Mouse (Mus musculus) thymus, adult 2 months (tissue): ENCODE results near the gene Tma7. TPM values are rescaled to one million over a fixed set of nuclear protein-coding genes. Genes with fewer than 3 reads are reported as not detected.

Experiments used
- DNase-seq: peaks from one replicate; pipeline ENCODE4 v3.0.0; 2021
- H3K27ac ChIP-seq: fragments of 200-500 bp; 2 replicates; pipeline ENCODE4 v1.5.1; 2012; ENCODE audit warnings: low read length, control low read depth; ENCODE audit not compliant: control insufficient read depth, insufficient read depth
- H3K27me3 ChIP-seq: fragments of 200-500 bp; 2 replicates; pipeline ENCODE4 v1.6.1; 2012; ENCODE audit warnings: mild to moderate bottlenecking, low read length, moderate library complexity, mixed read lengths; ENCODE audit not compliant: control insufficient read depth, insufficient read depth
- H3K36me3 ChIP-seq: fragments of 200-500 bp; 2 replicates; pipeline ENCODE4 v1.6.1; 2012; ENCODE audit warnings: mild to moderate bottlenecking, low read length, moderate library complexity; ENCODE audit not compliant: control insufficient read depth, insufficient read depth
- H3K4me1 ChIP-seq: fragments of 200-500 bp; replicated peaks from 2 replicates; pipeline ENCODE4 v1.6.1; 2012; ENCODE audit warnings: low read length; ENCODE audit not compliant: control insufficient read depth, insufficient read depth
- H3K4me3 ChIP-seq: fragments of 200-500 bp; 2 replicates; pipeline ENCODE4 v1.5.1; 2012; ENCODE audit warnings: mild to moderate bottlenecking, low read length, control low read depth, moderate library complexity; ENCODE audit not compliant: control insufficient read depth, insufficient read depth
- CTCF ChIP-seq: fragments of 200-500 bp; IDR thresholded peaks from 2 replicates; pipeline ENCODE4 v1.5.1; 2012; ENCODE audit warnings: mild to moderate bottlenecking, control low read depth, low read length, moderate library complexity, borderline replicate concordance; ENCODE audit not compliant: control insufficient read depth, poor library complexity, insufficient read depth; ENCODE audit errors: extremely low read depth
- POLR2A ChIP-seq: fragments of 200-500 bp; IDR thresholded peaks from 2 replicates; pipeline ENCODE4 v1.6.1; 2012; ENCODE audit warnings: mild to moderate bottlenecking, low read length, control low read depth, moderate library complexity; ENCODE audit not compliant: control insufficient read depth, poor library complexity, insufficient read depth; ENCODE audit errors: extremely low read depth
- WGBS: fragments of 180-500 bp; shearing (Covaris S2); methylation state at CpG from one replicate; pipeline ENCODE4 v1.1.7; 2018; 5-methylcytosine and 5-hydroxymethylcytosine counted together
- polyA plus RNA-seq: library from polyadenylated mRNA; depleted of rRNA; stranded (reverse); fragments of >200 nt; gene quantifications from 2 replicates; pipeline ENCODE4 v1.2.3, GENCODE M21; 2012

Gene Tma7
- polyA plus RNA-seq, 1 experiment: 52.2 TPM

- TF ChIP-seq CTCF: no peak
- TF ChIP-seq POLR2A: no peak
- WGBS: 76% methylated on average over 4 of the region's 4 CpGs
- Histone ChIP-seq H3K36me3 (no peaks in the 10 kb centered on the region), H3K27me3 (no peaks in the 10 kb centered on the region), H3K4me3 (no peak overlapping the region), H3K4me1 (peaks cover 16% of the 10 kb centered on the region), H3K27ac (no peak overlapping the region)
- DNase-seq: no peak
Measured at GRCm38 (mm10) chr9:109039681-109040080, 42.7 kb downstream of the Tma7 start.

- no peak for TF ChIP-seq POLR2A
- no peak for TF ChIP-seq CTCF
- DNase-seq: no peak
Measured at GRCm38 (mm10) chr9:109038901-109039364, 43.5 kb downstream of the Tma7 start.

GRCm38 (mm10) chr9:109038086-109038895, 44.1 kb downstream of the Tma7 start, which contains the start of gene Shisa5:
Shisa5 (plus strand) TSS chr9:109038565.
- WGBS: 2% methylated on average over 40 of the region's 40 CpGs
- Histone ChIP-seq H3K4me3 (peak within 1 kb of the TSS; percentile 79), H3K36me3 (no peaks in the 10 kb centered on the region), H3K27me3 (no peaks in the 10 kb centered on the region), H3K4me1 (peaks cover 16% of the 10 kb centered on the region), H3K27ac (no peak within 1 kb of the TSS)
- 0 out of 2 replicates have a peak, but pooled peaks have one; percentile 43 for TF ChIP-seq POLR2A
- TF ChIP-seq CTCF: no peak
- peak; percentile 86 for DNase-seq

More at GRCm38 (mm10) chr9:109038901-109039364, 43.5 kb downstream of the Tma7 start:
- Histone ChIP-seq H3K27ac (no peak overlapping the region), H3K4me1 (peaks cover 16% of the 10 kb centered on the region), H3K4me3 (peak overlapping the region; percentile 79), H3K27me3 (no peaks in the 10 kb centered on the region), H3K36me3 (no peaks in the 10 kb centered on the region)
- 34% methylated on average over 8 of the region's 8 CpGs for WGBS

- TF ChIP-seq CTCF (no peak), POLR2A (no peak)
- no peak overlapping the region for H3K4me3 ChIP-seq
- peaks cover 3% of the 10 kb centered on the region; the same call in 1 of the 2 replicates for H3K4me1 ChIP-seq
- no peak overlapping the region for H3K27ac ChIP-seq
- WGBS: 76% methylated on average over 6 of the region's 6 CpGs
- DNase-seq: no peak
- no peaks in the 10 kb centered on the region for H3K36me3 ChIP-seq
- H3K27me3 ChIP-seq: no peaks in the 10 kb centered on the region
Measured at GRCm38 (mm10) chr9:109032435-109032834, 50.0 kb downstream of the Tma7 start.

- 97% methylated on average over 8 of the region's 8 CpGs for WGBS
- no peak overlapping the region for H3K4me3 ChIP-seq
- H3K27me3 ChIP-seq: no peaks in the 10 kb centered on the region
- DNase-seq: no peak
- H3K27ac ChIP-seq: no peak overlapping the region
- no peak for TF ChIP-seq POLR2A
- TF ChIP-seq CTCF: no peak
- no peaks in the 10 kb centered on the region for H3K36me3 ChIP-seq
- peaks cover 3% of the 10 kb centered on the region; the same call in 1 of the 2 replicates for H3K4me1 ChIP-seq
Measured at GRCm38 (mm10) chr9:109031686-109032085, 50.7 kb downstream of the Tma7 start.

- TF ChIP-seq CTCF (no peak), POLR2A (no peak)
- no peaks in the 10 kb centered on the region for H3K36me3 ChIP-seq
- H3K27ac ChIP-seq: no peak overlapping the region
- H3K4me3 ChIP-seq: no peak overlapping the region
- WGBS: 97% methylated on average over 7 of the region's 7 CpGs
- DNase-seq: no peak
- H3K4me1 ChIP-seq: peaks cover 3% of the 10 kb centered on the region; the same call in 1 of the 2 replicates
- no peaks in the 10 kb centered on the region for H3K27me3 ChIP-seq
Measured at GRCm38 (mm10) chr9:109031001-109031400, 51.4 kb downstream of the Tma7 start.

GRCm38 (mm10) chr9:109030312-109030711, 52.1 kb downstream of the Tma7 start:
- no peak overlapping the region for H3K27ac ChIP-seq

More at GRCm38 (mm10) chr9:109030312-109030711, 52.1 kb downstream of the Tma7 start:
- WGBS: 90% methylated on average over 3 of the region's 3 CpGs
- no peaks in the 10 kb centered on the region for H3K36me3 ChIP-seq
- no peak for DNase-seq
- H3K4me1 ChIP-seq: peaks cover 3% of the 10 kb centered on the region; the same call in 1 of the 2 replicates
- H3K27me3 ChIP-seq: no peaks in the 10 kb centered on the region
- no peak for TF ChIP-seq CTCF
- no peak for TF ChIP-seq POLR2A
- no peak overlapping the region for H3K4me3 ChIP-seq
